Mouse (Mus musculus): ENCODE measurements around the gene Gm45716.
A peak's percentile ranks its signal among the peaks of the same experiment; 100 is the strongest.

Gene Gm45716

GRCm38 (mm10) chr11:90187441-90187840 lies at the start of gene Gm45716:
TSS of gene Gm45716 (plus strand) at chr11:90187683.
- no peak for DNase-seq

GRCm38 (mm10) chr11:90142393-90142792 lies 45.1 kb upstream of the Gm45716 start:
- peak; percentile 64 to 85 for DNase-seq

- DNase-seq, result no peak
Observed at GRCm38 (mm10) chr11:90142936-90143335, 44.5 kb upstream of the Gm45716 start.

- DNase-seq, result no peak
Observed at GRCm38 (mm10) chr11:90146086-90146860, 41.2 kb upstream of the Gm45716 start.

- no peak for DNase-seq
Observed at GRCm38 (mm10) chr11:90155066-90155465, 32.4 kb upstream of the Gm45716 start.

- DNase-seq, result no peak
Observed at GRCm38 (mm10) chr11:90155466-90155865, 32.0 kb upstream of the Gm45716 start.

- peak; percentile 49 to 70 for DNase-seq
Observed at GRCm38 (mm10) chr11:90167771-90168170, 19.7 kb upstream of the Gm45716 start.

GRCm38 (mm10) chr11:90168338-90169065 lies 19.0 kb upstream of the Gm45716 start:
- no peak for DNase-seq

GRCm38 (mm10) chr11:90169200-90170013 lies 18.1 kb upstream of the Gm45716 start:
- DNase-seq, result no peak

- peak; percentile 55 to 74 for DNase-seq
Observed at GRCm38 (mm10) chr11:90170014-90170320, 17.5 kb upstream of the Gm45716 start.

- DNase-seq, result no peak
Observed at GRCm38 (mm10) chr11:90172331-90172730, 15.2 kb upstream of the Gm45716 start.

- DNase-seq, result no peak
Observed at GRCm38 (mm10) chr11:90175634-90176300, 11.7 kb upstream of the Gm45716 start.

GRCm38 (mm10) chr11:90177389-90177788 lies 10.1 kb upstream of the Gm45716 start:
- no peak for DNase-seq

- peak in 1 of 2 experiments; percentile 29 for DNase-seq
Observed at GRCm38 (mm10) chr11:90183361-90183760, 4.1 kb upstream of the Gm45716 start.

GRCm38 (mm10) chr11:90184756-90185155 lies 2.7 kb upstream of the Gm45716 start:
- no peak for DNase-seq

- no peak for DNase-seq
Observed at GRCm38 (mm10) chr11:90190156-90190555, 2.7 kb downstream of the Gm45716 start.

GRCm38 (mm10) chr11:90194946-90195345 lies 7.5 kb downstream of the Gm45716 start:
- no peak for DNase-seq

GRCm38 (mm10) chr11:90195756-90196520 lies 8.5 kb downstream of the Gm45716 start:
- DNase-seq, result peak; percentile 9 to 24

GRCm38 (mm10) chr11:90196521-90197215 lies 9.2 kb downstream of the Gm45716 start:
- DNase-seq, result no peak

GRCm38 (mm10) chr11:90198048-90198447 lies 10.6 kb downstream of the Gm45716 start:
- no peak for DNase-seq

GRCm38 (mm10) chr11:90200826-90201225 lies 13.3 kb downstream of the Gm45716 start:
- no peak for DNase-seq
